Mouse (Mus musculus): ENCODE results near the gene Rbms1. TPM values are rescaled to one million over a fixed set of nuclear protein-coding genes. Genes with fewer than 3 reads are reported as not detected.

Gene Rbms1
- polyA plus RNA-seq, 1 experiment = 23.8 TPM

GRCm38 (mm10) chr2:60744674-60745073, 218.3 kb downstream of the Rbms1 start:
- Histone ChIP-seq H3K4me1 (ENCODE audit: control insufficient read depth, insufficient read depth, low read length) (no peaks in the 10 kb centered on the region; the same call in 1 of the 2 replicates), H3K27ac (ENCODE audit: control insufficient read depth, insufficient read depth, low read depth, low read length, poor library complexity) (no peak overlapping the region), H3K4me3 (replicated peaks; ENCODE audit: control insufficient read depth, low read depth, low read length) (no peak overlapping the region)
- WGBS = 87% methylated on average over 3 of the region's 3 CpGs
- TF ChIP-seq POLR2A (IDR thresholded peaks at IDR 0.05; ENCODE audit: borderline replicate concordance, control insufficient read depth, low read depth, low read length) (no peak), CTCF (IDR thresholded peaks at IDR 0.05; ENCODE audit: control insufficient read depth, insufficient read depth, low read length) (no peak)

GRCm38 (mm10) chr2:60739389-60740137, 223.4 kb downstream of the Rbms1 start:
- Histone ChIP-seq H3K4me3 (replicated peaks; ENCODE audit: control insufficient read depth, low read depth, low read length) (no peak overlapping the region), H3K4me1 (ENCODE audit: control insufficient read depth, insufficient read depth, low read length) (peaks cover 2% of the 10 kb centered on the region; the same call in 1 of the 2 replicates), H3K27ac (ENCODE audit: control insufficient read depth, insufficient read depth, low read depth, low read length, poor library complexity) (no peak overlapping the region)
- TF ChIP-seq POLR2A (IDR thresholded peaks at IDR 0.05; ENCODE audit: borderline replicate concordance, control insufficient read depth, low read depth, low read length) (no peak), CTCF (IDR thresholded peaks at IDR 0.05; ENCODE audit: control insufficient read depth, insufficient read depth, low read length) (no peak)
- 26% methylated on average over 10 of the region's 10 CpGs for WGBS

- Histone ChIP-seq H3K4me1 (ENCODE audit: control insufficient read depth, insufficient read depth, low read length) (no peaks in the 10 kb centered on the region), H3K4me3 (replicated peaks; ENCODE audit: control insufficient read depth, low read depth, low read length) (no peak overlapping the region), H3K27ac (ENCODE audit: control insufficient read depth, insufficient read depth, low read depth, low read length, poor library complexity) (no peak overlapping the region)
- TF ChIP-seq POLR2A (IDR thresholded peaks at IDR 0.05; ENCODE audit: borderline replicate concordance, control insufficient read depth, low read depth, low read length) (no peak), CTCF (IDR thresholded peaks at IDR 0.05; ENCODE audit: control insufficient read depth, insufficient read depth, low read length) (no peak)
- WGBS = 74% methylated on average over 6 of the region's 6 CpGs
Measured at GRCm38 (mm10) chr2:60730929-60731328, 232.1 kb downstream of the Rbms1 start.

GRCm38 (mm10) chr2:60730024-60730423, 233.0 kb downstream of the Rbms1 start:
- Histone ChIP-seq H3K27ac (ENCODE audit: control insufficient read depth, insufficient read depth, low read depth, low read length, poor library complexity) (no peak overlapping the region), H3K4me1 (ENCODE audit: control insufficient read depth, insufficient read depth, low read length) (no peaks in the 10 kb centered on the region), H3K4me3 (replicated peaks; ENCODE audit: control insufficient read depth, low read depth, low read length) (no peak overlapping the region)
- TF ChIP-seq POLR2A (IDR thresholded peaks at IDR 0.05; ENCODE audit: borderline replicate concordance, control insufficient read depth, low read depth, low read length) (no peak), CTCF (IDR thresholded peaks at IDR 0.05; ENCODE audit: control insufficient read depth, insufficient read depth, low read length) (no peak)
- WGBS = 70% methylated on average over 3 of the region's 3 CpGs

GRCm38 (mm10) chr2:60728902-60729585, 233.9 kb downstream of the Rbms1 start:
- WGBS = 81% methylated on average over 10 of the region's 10 CpGs
- Histone ChIP-seq H3K27ac (ENCODE audit: control insufficient read depth, insufficient read depth, low read depth, low read length, poor library complexity) (no peak overlapping the region), H3K4me1 (ENCODE audit: control insufficient read depth, insufficient read depth, low read length) (no peaks in the 10 kb centered on the region), H3K4me3 (replicated peaks; ENCODE audit: control insufficient read depth, low read depth, low read length) (no peak overlapping the region)
- TF ChIP-seq POLR2A (IDR thresholded peaks at IDR 0.05; ENCODE audit: borderline replicate concordance, control insufficient read depth, low read depth, low read length) (no peak), CTCF (IDR thresholded peaks at IDR 0.05; ENCODE audit: control insufficient read depth, insufficient read depth, low read length) (no peak)

- TF ChIP-seq POLR2A (IDR thresholded peaks at IDR 0.05; ENCODE audit: borderline replicate concordance, control insufficient read depth, low read depth, low read length) (no peak), CTCF (IDR thresholded peaks at IDR 0.05; ENCODE audit: control insufficient read depth, insufficient read depth, low read length) (no peak)
- 72% methylated on average over 2 of the region's 2 CpGs for WGBS
- Histone ChIP-seq H3K4me1 (ENCODE audit: control insufficient read depth, insufficient read depth, low read length) (no peaks in the 10 kb centered on the region), H3K4me3 (replicated peaks; ENCODE audit: control insufficient read depth, low read depth, low read length) (no peak overlapping the region), H3K27ac (ENCODE audit: control insufficient read depth, insufficient read depth, low read depth, low read length, poor library complexity) (no peak overlapping the region)
Measured at GRCm38 (mm10) chr2:60724660-60725059, 238.3 kb downstream of the Rbms1 start.

GRCm38 (mm10) chr2:60722967-60723366, 240.0 kb downstream of the Rbms1 start:
- Histone ChIP-seq H3K27ac (ENCODE audit: control insufficient read depth, insufficient read depth, low read depth, low read length, poor library complexity) (no peak overlapping the region), H3K4me1 (ENCODE audit: control insufficient read depth, insufficient read depth, low read length) (no peaks in the 10 kb centered on the region), H3K4me3 (replicated peaks; ENCODE audit: control insufficient read depth, low read depth, low read length) (no peak overlapping the region)
- TF ChIP-seq POLR2A (IDR thresholded peaks at IDR 0.05; ENCODE audit: borderline replicate concordance, control insufficient read depth, low read depth, low read length) = no peak
- no peak for TF ChIP-seq CTCF (IDR thresholded peaks at IDR 0.05; ENCODE audit: control insufficient read depth, insufficient read depth, low read length)
- 86% methylated on average over 3 of the region's 3 CpGs for WGBS

- no peak for TF ChIP-seq CTCF (IDR thresholded peaks at IDR 0.05; ENCODE audit: control insufficient read depth, insufficient read depth, low read length)
- no peak for TF ChIP-seq POLR2A (IDR thresholded peaks at IDR 0.05; ENCODE audit: borderline replicate concordance, control insufficient read depth, low read depth, low read length)
- Histone ChIP-seq H3K4me3 (replicated peaks; ENCODE audit: control insufficient read depth, low read depth, low read length) (no peak within 1 kb of the TSS), H3K27ac (ENCODE audit: control insufficient read depth, insufficient read depth, low read depth, low read length, poor library complexity) (no peak within 1 kb of the TSS), H3K4me1 (ENCODE audit: control insufficient read depth, insufficient read depth, low read length) (no peaks in the 10 kb centered on the region)
- 90% methylated on average over 14 of the region's 14 CpGs for WGBS
Measured at GRCm38 (mm10) chr2:60722514-60722913, 240.5 kb downstream of the Rbms1 start, which contains the start of gene Itgb6. Gene Itgb6, minus strand, starts transcription at chr2:60722643.

Data from bone marrow, adult 2 months (tissue).